Mouse (Mus musculus) liver, embryonic 14.5 days (tissue): ENCODE data around the gene Dlat.

Experiments used
- CTCF ChIP-seq: IDR thresholded peaks from 2 replicates; pipeline ENCODE4 v1.5.1; 2016; ENCODE audit warnings: antibody characterized with exemption, low read depth, control low read depth
- EP300 ChIP-seq: IDR thresholded peaks from 2 replicates; pipeline ENCODE4 v1.6.1; 2016; ENCODE audit warnings: antibody characterized with exemption, low read depth

DNA sequence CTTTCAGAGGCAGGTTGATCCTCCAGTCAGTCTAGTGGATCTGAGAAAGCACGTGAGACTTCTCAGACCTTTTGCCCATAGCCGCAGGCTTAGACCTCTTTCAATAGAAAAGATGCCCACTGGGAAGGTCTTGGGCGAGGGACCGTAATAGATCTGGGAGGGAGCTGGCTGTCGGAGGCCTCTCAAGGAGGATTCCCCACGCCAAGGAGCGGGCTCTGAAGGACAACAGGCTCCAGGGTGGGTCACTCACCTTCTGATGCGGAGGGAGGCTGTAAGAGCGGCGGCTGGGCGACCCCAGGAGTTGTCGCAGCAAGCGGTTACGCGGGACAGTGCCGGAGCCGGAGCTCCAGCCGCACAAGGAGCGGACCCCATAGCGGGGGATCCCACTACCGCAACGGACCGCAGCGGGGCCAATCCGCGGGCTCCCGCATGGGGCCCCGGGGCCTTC lies 615 bp downstream of the Dlat start:
- no peak for TF ChIP-seq CTCF
- no peak for TF ChIP-seq EP300
